Mouse (Mus musculus): Measurements from ENCODE around the gene Acad12. TPM values are rescaled to one million over a fixed set of nuclear protein-coding genes. Genes with fewer than 3 reads are reported as not detected.

Gene Acad12
- polyA plus RNA-seq, 1 experiment from 2014 or later: 2.5 TPM

- 93% methylated on average over 10 of the region's 10 CpGs for WGBS
- Histone ChIP-seq H3K36me3 (ENCODE audit: control insufficient read depth, insufficient read depth, low read length) (no peaks in the 10 kb centered on the region), H3K9ac (ENCODE audit: low read length) (no peak overlapping the region), H3K9me3 (ENCODE audit: control insufficient read depth, low read length) (no peaks in the 10 kb centered on the region), H3K27me3 (ENCODE audit: control insufficient read depth, insufficient read depth, low read length) (no peaks in the 10 kb centered on the region), H3K4me3 (ENCODE audit: low read depth, low read length) (no peak overlapping the region), H3K27ac (replicated peaks; ENCODE audit: low read depth, low read length) (no peak overlapping the region), H3K4me1 (ENCODE audit: control insufficient read depth, insufficient read depth, low read length) (peaks cover 4% of the 10 kb centered on the region; the same call in 1 of the 2 replicates), H3K4me2 (ENCODE audit: low read depth, severe bottlenecking) (no peak overlapping the region)
- DNase-seq (ENCODE audit: low spot score) (no peak), ATAC-seq (ENCODE audit: insufficient number of reproducible peaks, low FRiP score, low TSS enrichment, low read depth) (no peak)
These were observed 33.7 kb downstream of the Acad12 start for GRCm38 (mm10) chr5:121585005-121585404.

GRCm38 (mm10) chr5:121583765-121584501 is 34.8 kb downstream of the Acad12 start:
- H3K4me3 ChIP-seq (ENCODE audit: low read depth, low read length): no peak overlapping the region
- peaks cover 4% of the 10 kb centered on the region; the same call in 1 of the 2 replicates for H3K4me1 ChIP-seq (ENCODE audit: control insufficient read depth, insufficient read depth, low read length)
- no peaks in the 10 kb centered on the region for H3K27me3 ChIP-seq (ENCODE audit: control insufficient read depth, insufficient read depth, low read length)
- DNase-seq (ENCODE audit: low spot score) (peak; percentile 47), ATAC-seq (ENCODE audit: insufficient number of reproducible peaks, low FRiP score, low TSS enrichment, low read depth) (no peak)
- 57% methylated on average over 12 of the region's 12 CpGs for WGBS
- no peak overlapping the region for H3K27ac ChIP-seq (replicated peaks; ENCODE audit: low read depth, low read length)
- H3K36me3 ChIP-seq (ENCODE audit: control insufficient read depth, insufficient read depth, low read length): peaks cover 5% of the 10 kb centered on the region; the same call in 1 of the 2 replicates
- H3K4me2 ChIP-seq (ENCODE audit: low read depth, severe bottlenecking): no peak overlapping the region
- H3K9ac ChIP-seq (ENCODE audit: low read length): no peak overlapping the region
- H3K9me3 ChIP-seq (ENCODE audit: control insufficient read depth, low read length): no peaks in the 10 kb centered on the region

GRCm38 (mm10) chr5:121581945-121582344 is 36.8 kb downstream of the Acad12 start:
- 90% methylated on average over 8 of the region's 8 CpGs for WGBS
- no peak for ATAC-seq (ENCODE audit: insufficient number of reproducible peaks, low FRiP score, low TSS enrichment, low read depth)
- H3K4me2 ChIP-seq (ENCODE audit: low read depth, severe bottlenecking): no peak overlapping the region

GRCm38 (mm10) chr5:121576927-121577488 is 41.7 kb downstream of the Acad12 start:
- Histone ChIP-seq H3K36me3 (ENCODE audit: control insufficient read depth, insufficient read depth, low read length) (peaks cover 17% of the 10 kb centered on the region), H3K9me3 (ENCODE audit: control insufficient read depth, low read length) (no peaks in the 10 kb centered on the region), H3K27me3 (ENCODE audit: control insufficient read depth, insufficient read depth, low read length) (no peaks in the 10 kb centered on the region), H3K27ac (replicated peaks; ENCODE audit: low read depth, low read length) (no peak overlapping the region), H3K9ac (ENCODE audit: low read length) (no peak overlapping the region), H3K4me2 (ENCODE audit: low read depth, severe bottlenecking) (no peak overlapping the region), H3K4me3 (ENCODE audit: low read depth, low read length) (no peak overlapping the region), H3K4me1 (ENCODE audit: control insufficient read depth, insufficient read depth, low read length) (no peaks in the 10 kb centered on the region)
- 84% methylated on average over 11 of the region's 11 CpGs for WGBS
- DNase-seq (ENCODE audit: low spot score) (no peak), ATAC-seq (ENCODE audit: insufficient number of reproducible peaks, low FRiP score, low TSS enrichment, low read depth) (no peak)

More at GRCm38 (mm10) chr5:121581945-121582344, 36.8 kb downstream of the Acad12 start:
- Histone ChIP-seq H3K27ac (replicated peaks; ENCODE audit: low read depth, low read length) (no peak overlapping the region), H3K36me3 (ENCODE audit: control insufficient read depth, insufficient read depth, low read length) (peaks cover 5% of the 10 kb centered on the region; the same call in 1 of the 2 replicates), H3K4me1 (ENCODE audit: control insufficient read depth, insufficient read depth, low read length) (peaks cover 4% of the 10 kb centered on the region; the same call in 1 of the 2 replicates), H3K9me3 (ENCODE audit: control insufficient read depth, low read length) (no peaks in the 10 kb centered on the region), H3K4me3 (ENCODE audit: low read depth, low read length) (no peak overlapping the region), H3K9ac (ENCODE audit: low read length) (no peak overlapping the region), H3K27me3 (ENCODE audit: control insufficient read depth, insufficient read depth, low read length) (no peaks in the 10 kb centered on the region)
- DNase-seq (ENCODE audit: low spot score): no peak

- Histone ChIP-seq H3K9me3 (ENCODE audit: control insufficient read depth, low read length) (no peaks in the 10 kb centered on the region), H3K9ac (ENCODE audit: low read length) (no peak overlapping the region), H3K36me3 (ENCODE audit: control insufficient read depth, insufficient read depth, low read length) (peaks cover 17% of the 10 kb centered on the region), H3K27me3 (ENCODE audit: control insufficient read depth, insufficient read depth, low read length) (no peaks in the 10 kb centered on the region), H3K27ac (replicated peaks; ENCODE audit: low read depth, low read length) (no peak overlapping the region), H3K4me1 (ENCODE audit: control insufficient read depth, insufficient read depth, low read length) (no peaks in the 10 kb centered on the region), H3K4me3 (ENCODE audit: low read depth, low read length) (no peak overlapping the region), H3K4me2 (ENCODE audit: low read depth, severe bottlenecking) (no peak overlapping the region)
- ATAC-seq (ENCODE audit: insufficient number of reproducible peaks, low FRiP score, low TSS enrichment, low read depth) (no peak), DNase-seq (ENCODE audit: low spot score) (no peak)
- 88% methylated on average over 11 of the region's 11 CpGs for WGBS
These were observed 42.9 kb downstream of the Acad12 start for GRCm38 (mm10) chr5:121575867-121576266.

GRCm38 (mm10) chr5:121574145-121574544 is 44.6 kb downstream of the Acad12 start:
- no peaks in the 10 kb centered on the region for H3K9me3 ChIP-seq (ENCODE audit: control insufficient read depth, low read length)
- no peak overlapping the region for H3K9ac ChIP-seq (ENCODE audit: low read length)
- no peak for ATAC-seq (ENCODE audit: insufficient number of reproducible peaks, low FRiP score, low TSS enrichment, low read depth)
- H3K4me3 ChIP-seq (ENCODE audit: low read depth, low read length): no peak overlapping the region
- no peaks in the 10 kb centered on the region for H3K4me1 ChIP-seq (ENCODE audit: control insufficient read depth, insufficient read depth, low read length)
- H3K36me3 ChIP-seq (ENCODE audit: control insufficient read depth, insufficient read depth, low read length): peaks cover 18% of the 10 kb centered on the region
- H3K27me3 ChIP-seq (ENCODE audit: control insufficient read depth, insufficient read depth, low read length): no peaks in the 10 kb centered on the region
- no peak overlapping the region for H3K4me2 ChIP-seq (ENCODE audit: low read depth, severe bottlenecking)
- no peak for DNase-seq (ENCODE audit: low spot score)
- H3K27ac ChIP-seq (replicated peaks; ENCODE audit: low read depth, low read length): no peak overlapping the region
- 90% methylated on average over 13 of the region's 13 CpGs for WGBS

- no peak overlapping the region for H3K4me3 ChIP-seq (ENCODE audit: low read depth, low read length)
- no peak overlapping the region for H3K4me2 ChIP-seq (ENCODE audit: low read depth, severe bottlenecking)
- H3K27me3 ChIP-seq (ENCODE audit: control insufficient read depth, insufficient read depth, low read length): no peaks in the 10 kb centered on the region
- H3K27ac ChIP-seq (replicated peaks; ENCODE audit: low read depth, low read length): no peak overlapping the region
- no peak for DNase-seq (ENCODE audit: low spot score)
- H3K36me3 ChIP-seq (ENCODE audit: control insufficient read depth, insufficient read depth, low read length): peaks cover 18% of the 10 kb centered on the region
- WGBS: 85% methylated on average over 1 of the region's 1 CpGs
- H3K9me3 ChIP-seq (ENCODE audit: control insufficient read depth, low read length): no peaks in the 10 kb centered on the region
- no peak for ATAC-seq (ENCODE audit: insufficient number of reproducible peaks, low FRiP score, low TSS enrichment, low read depth)
- H3K4me1 ChIP-seq (ENCODE audit: control insufficient read depth, insufficient read depth, low read length): no peaks in the 10 kb centered on the region
- H3K9ac ChIP-seq (ENCODE audit: low read length): no peak overlapping the region
These were observed 48.0 kb downstream of the Acad12 start for GRCm38 (mm10) chr5:121570787-121571186.

- Histone ChIP-seq H3K4me1 (ENCODE audit: control insufficient read depth, insufficient read depth, low read length) (no peaks in the 10 kb centered on the region), H3K4me3 (ENCODE audit: low read depth, low read length) (no peak overlapping the region), H3K9me3 (ENCODE audit: control insufficient read depth, low read length) (no peaks in the 10 kb centered on the region), H3K9ac (ENCODE audit: low read length) (no peak overlapping the region), H3K27me3 (ENCODE audit: control insufficient read depth, insufficient read depth, low read length) (no peaks in the 10 kb centered on the region), H3K4me2 (ENCODE audit: low read depth, severe bottlenecking) (no peak overlapping the region), H3K36me3 (ENCODE audit: control insufficient read depth, insufficient read depth, low read length) (peaks cover 18% of the 10 kb centered on the region), H3K27ac (replicated peaks; ENCODE audit: low read depth, low read length) (no peak overlapping the region)
- WGBS: 84% methylated on average over 8 of the region's 9 CpGs
- ATAC-seq (ENCODE audit: insufficient number of reproducible peaks, low FRiP score, low TSS enrichment, low read depth) (no peak), DNase-seq (ENCODE audit: low spot score) (no peak)
These were observed 48.8 kb downstream of the Acad12 start for GRCm38 (mm10) chr5:121569881-121570420.
